Mouse (Mus musculus): ENCODE measurements around the gene Rai14. TPM values are rescaled to one million over a fixed set of nuclear protein-coding genes. Genes with fewer than 3 reads are reported as not detected.

Rai14 gene
- polyA plus RNA-seq, 1 experiment: 20.0 TPM

GRCm38 (mm10) chr15:10611040-10611439 lies 103.4 kb downstream of the Rai14 start:
- no peak for DNase-seq (ENCODE audit: low spot score)

GRCm38 (mm10) chr15:10609107-10609506 lies 105.3 kb downstream of the Rai14 start:
- no peak for DNase-seq (ENCODE audit: low spot score)

- DNase-seq (ENCODE audit: low spot score): no peak
Measured at GRCm38 (mm10) chr15:10608508-10609098, 105.8 kb downstream of the Rai14 start.

- no peak for DNase-seq (ENCODE audit: low spot score)
Measured at GRCm38 (mm10) chr15:10599413-10599812, 115.0 kb downstream of the Rai14 start.

GRCm38 (mm10) chr15:10598259-10599225 lies 115.9 kb downstream of the Rai14 start:
- DNase-seq (ENCODE audit: low spot score): no peak

- no peak for DNase-seq (ENCODE audit: low spot score)
Measured at GRCm38 (mm10) chr15:10596871-10597270, 117.6 kb downstream of the Rai14 start.

GRCm38 (mm10) chr15:10595408-10595807 lies 119.0 kb downstream of the Rai14 start:
- no peak for DNase-seq (ENCODE audit: low spot score)

GRCm38 (mm10) chr15:10594910-10595309 lies 119.5 kb downstream of the Rai14 start:
- no peak for DNase-seq (ENCODE audit: low spot score)

GRCm38 (mm10) chr15:10593094-10593493 lies 121.3 kb downstream of the Rai14 start:
- no peak for DNase-seq (ENCODE audit: low spot score)

GRCm38 (mm10) chr15:10586565-10586964 lies 127.9 kb downstream of the Rai14 start:
- no peak for DNase-seq (ENCODE audit: low spot score)

- no peak for DNase-seq (ENCODE audit: low spot score)
Measured at GRCm38 (mm10) chr15:10584359-10585187, 129.9 kb downstream of the Rai14 start.

GRCm38 (mm10) chr15:10583408-10583807 lies 131.0 kb downstream of the Rai14 start:
- DNase-seq (ENCODE audit: low spot score): no peak

GRCm38 (mm10) chr15:10579159-10579558 lies 135.3 kb downstream of the Rai14 start:
- no peak for DNase-seq (ENCODE audit: low spot score)

- DNase-seq (ENCODE audit: low spot score): no peak
Measured at GRCm38 (mm10) chr15:10566486-10566885, 147.9 kb downstream of the Rai14 start.

GRCm38 (mm10) chr15:10564201-10564600 lies 150.2 kb downstream of the Rai14 start:
- DNase-seq (ENCODE audit: low spot score): no peak

- no peak for DNase-seq (ENCODE audit: low spot score)
Measured at GRCm38 (mm10) chr15:10562281-10562680, 152.1 kb downstream of the Rai14 start.

- DNase-seq (ENCODE audit: low spot score): no peak
Measured at GRCm38 (mm10) chr15:10560005-10560404, 154.4 kb downstream of the Rai14 start.

GRCm38 (mm10) chr15:10558465-10558864 lies 156.0 kb downstream of the Rai14 start, which contains the start of gene Ttc23l:
Gene Ttc23l (minus strand): TSS chr15:10558668.
- no peak for DNase-seq (ENCODE audit: low spot score)

GRCm38 (mm10) chr15:10554336-10554735 lies 160.1 kb downstream of the Rai14 start:
- no peak for DNase-seq (ENCODE audit: low spot score)

- no peak for DNase-seq (ENCODE audit: low spot score)
Measured at GRCm38 (mm10) chr15:10540271-10541088, 173.9 kb downstream of the Rai14 start.

- no peak for DNase-seq (ENCODE audit: low spot score)
Measured at GRCm38 (mm10) chr15:10535969-10536368, 178.5 kb downstream of the Rai14 start.

All from urinary bladder, adult 2 months (tissue).